Mouse (Mus musculus) hindbrain, embryonic 10.5 days (tissue): ENCODE measurements around the gene M6pr. TPM values are rescaled to one million over a fixed set of nuclear protein-coding genes. Genes with fewer than 3 reads are reported as not detected.

Source experiments
- DNase-seq: peaks from one replicate; pipeline ENCODE4 v3.0.0-alpha.2; 2017; ENCODE audit warnings: low spot score
- H3K27ac ChIP-seq: fragments of 300-500 bp; sonication (generic); 2 replicates; pipeline ENCODE4 v1.5.1; 2016; ENCODE audit warnings: mild to moderate bottlenecking, moderate library complexity
- H3K27me3 ChIP-seq: fragments of 300-500 bp; sonication (generic); 2 replicates; pipeline ENCODE4 v1.6.1; 2016; ENCODE audit warnings: mild to moderate bottlenecking; ENCODE audit not compliant: poor library complexity, insufficient read depth, severe bottlenecking
- H3K36me3 ChIP-seq: fragments of 300-500 bp; sonication (generic); 2 replicates; pipeline ENCODE4 v1.6.1; 2016; ENCODE audit warnings: mild to moderate bottlenecking, moderate library complexity
- H3K4me1 ChIP-seq: fragments of 300-500 bp; sonication (generic); replicated peaks from 2 replicates; pipeline ENCODE4 v1.6.1; 2016; ENCODE audit warnings: mild to moderate bottlenecking
- H3K4me3 ChIP-seq: fragments of 300-500 bp; sonication (generic); 2 replicates; pipeline ENCODE4 v1.5.1; 2016; ENCODE audit warnings: mild to moderate bottlenecking, moderate library complexity
- H3K9me3 ChIP-seq: fragments of 300-500 bp; sonication (generic); 2 replicates; pipeline ENCODE4 v1.6.1; 2016; ENCODE audit warnings: mild to moderate bottlenecking, moderate library complexity
- WGBS: fragments of 180-500 bp; shearing (Covaris S2); methylation state at CpG from one replicate; pipeline ENCODE4 v1.1.7; 2016; 5-methylcytosine and 5-hydroxymethylcytosine counted together
- polyA plus RNA-seq: library from polyadenylated mRNA; unstranded; fragments of >200 nt; fragmentation: Nextera tagmentation; extraction: Ambion mirVana; gene quantifications from 2 replicates; pipeline ENCODE4 v1.2.1, GENCODE M21; 2016

M6pr gene
- polyA plus RNA-seq, 1 experiment from 2014 or later: 78.8 TPM

DNA sequence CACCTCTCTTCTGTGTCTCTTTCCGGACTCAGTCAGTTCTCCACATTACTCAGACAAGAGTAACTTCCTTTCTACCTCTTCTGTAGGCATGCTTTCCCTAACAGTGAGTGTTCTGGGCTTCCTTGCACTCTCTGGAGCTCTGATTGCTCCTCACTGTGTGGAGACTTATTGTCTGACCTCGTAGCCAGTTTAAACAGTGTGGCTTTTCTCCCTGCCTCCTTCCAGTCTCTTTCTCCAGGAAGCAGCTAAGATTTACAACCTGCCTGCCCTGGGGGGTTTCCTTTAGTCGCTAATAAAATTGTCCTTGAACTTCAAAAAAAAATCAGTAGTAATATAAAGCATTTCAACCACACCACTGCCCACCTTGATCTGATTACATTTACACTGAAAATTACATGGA lies 18.3 kb upstream of the M6pr start:
- DNase-seq: no peak
- Histone ChIP-seq H3K36me3 (no peaks in the 10 kb centered on the region), H3K27ac (no peak overlapping the region), H3K4me3 (no peak overlapping the region), H3K9me3 (no peaks in the 10 kb centered on the region), H3K4me1 (no peaks in the 10 kb centered on the region), H3K27me3 (no peaks in the 10 kb centered on the region)
- 70% methylated on average over 3 of the region's 3 CpGs for WGBS

DNA sequence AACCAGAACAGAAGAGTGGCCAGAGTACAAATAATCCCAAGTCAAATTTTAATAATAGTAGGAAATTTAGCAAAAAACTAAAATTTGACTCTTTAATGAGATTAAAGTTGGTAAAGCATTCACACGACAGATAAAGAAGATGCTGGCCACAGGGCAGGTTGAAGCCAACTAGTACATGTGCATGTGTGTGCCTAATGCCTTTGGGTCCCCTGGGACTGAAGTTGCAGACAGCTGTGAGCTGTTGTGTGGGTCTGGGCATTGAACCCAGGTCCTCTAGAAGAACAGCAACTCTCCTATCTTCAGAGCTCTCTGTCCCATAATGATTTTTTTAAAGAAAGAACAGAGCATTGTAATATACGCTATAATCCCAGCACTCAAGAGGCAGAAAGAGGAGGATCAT lies 17.3 kb upstream of the M6pr start:
- H3K4me3 ChIP-seq: no peak overlapping the region
- H3K9me3 ChIP-seq: no peaks in the 10 kb centered on the region
- 0 out of 2 replicates have a peak, but pooled peaks cover 2% of the 10 kb centered on the region for H3K27me3 ChIP-seq
- no peak for DNase-seq
- 84% methylated on average over 2 of the region's 2 CpGs for WGBS
- H3K27ac ChIP-seq: no peak overlapping the region
- H3K36me3 ChIP-seq: no peaks in the 10 kb centered on the region
- H3K4me1 ChIP-seq: no peaks in the 10 kb centered on the region

DNA sequence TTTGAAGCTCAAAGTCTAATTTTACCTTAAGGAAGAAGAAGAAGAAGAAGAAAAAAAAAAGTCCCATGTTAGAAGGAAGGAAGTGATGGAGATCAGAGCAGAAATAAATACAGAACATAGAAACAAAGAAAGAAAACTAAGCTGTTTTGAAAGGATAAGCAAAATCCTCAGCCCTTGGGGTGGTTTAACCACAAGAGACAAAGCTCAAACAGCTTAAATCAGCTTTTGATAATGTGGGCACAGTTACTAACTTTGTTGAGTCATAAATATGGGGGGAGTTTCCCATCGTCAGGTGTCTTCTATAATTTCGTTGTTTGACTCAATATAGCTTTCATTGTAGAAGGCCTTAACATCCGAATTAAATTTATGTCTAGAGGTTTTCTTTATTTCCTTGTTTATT lies 16.8 kb upstream of the M6pr start:
- no peak for DNase-seq
- no peak overlapping the region for H3K4me3 ChIP-seq

DNA sequence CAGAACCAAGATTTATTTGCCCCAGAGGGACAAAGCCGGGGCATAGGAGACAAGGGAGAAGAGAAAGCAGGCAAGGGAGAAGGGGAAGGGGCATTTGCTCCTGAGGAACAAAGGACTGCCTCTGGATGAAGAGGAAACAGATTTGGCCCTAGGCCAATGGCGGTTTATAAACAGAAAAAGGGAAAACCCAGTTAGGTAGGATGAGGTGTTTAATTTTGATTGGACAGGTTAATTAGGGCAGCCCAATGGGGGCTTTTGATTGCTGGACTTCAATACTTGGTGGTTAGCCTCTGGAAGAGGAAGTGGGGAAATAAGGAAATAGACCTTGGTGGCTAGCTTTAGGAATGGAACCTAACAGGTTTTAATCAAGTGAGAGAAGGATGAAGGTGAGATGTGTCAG lies 16.3 kb upstream of the M6pr start:
- H3K27ac ChIP-seq: no peak overlapping the region
- H3K4me3 ChIP-seq: no peak overlapping the region
- H3K4me1 ChIP-seq: peaks cover 5% of the 10 kb centered on the region
- H3K9me3 ChIP-seq: no peaks in the 10 kb centered on the region
- H3K27me3 ChIP-seq: 0 out of 2 replicates have a peak, but pooled peaks cover 2% of the 10 kb centered on the region
- 83% methylated on average over 2 of the region's 2 CpGs for WGBS
- no peaks in the 10 kb centered on the region for H3K36me3 ChIP-seq
- DNase-seq: no peak

More for the DNA sequence above, 16.8 kb upstream of the M6pr start:
- no peaks in the 10 kb centered on the region for H3K9me3 ChIP-seq
- H3K27me3 ChIP-seq: 0 out of 2 replicates have a peak, but pooled peaks cover 2% of the 10 kb centered on the region
- H3K36me3 ChIP-seq: no peaks in the 10 kb centered on the region
- no peak overlapping the region for H3K27ac ChIP-seq
- peaks cover 1% of the 10 kb centered on the region for H3K4me1 ChIP-seq
- 86% methylated on average over 3 of the region's 3 CpGs for WGBS

DNA sequence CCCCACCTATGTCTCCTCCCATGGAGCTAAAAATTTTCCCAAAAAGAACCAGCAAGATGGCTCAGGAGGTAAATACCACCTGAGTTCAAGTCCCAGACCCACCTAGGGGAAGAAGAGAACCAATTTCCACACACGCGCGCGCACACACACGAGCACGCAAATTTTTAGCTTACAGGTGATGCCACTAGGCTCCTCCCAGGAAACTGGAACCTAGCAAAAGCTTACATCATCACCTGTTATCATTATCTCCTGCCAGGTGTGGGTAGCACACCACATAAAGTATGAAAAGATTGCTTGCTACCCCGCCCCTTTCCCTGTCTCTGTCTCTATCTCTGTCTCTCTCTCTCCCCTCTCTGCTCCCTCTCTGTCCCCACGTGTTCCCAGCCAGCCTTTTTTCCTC lies 15.4 kb upstream of the M6pr start:
- no peak for DNase-seq
- no peaks in the 10 kb centered on the region for H3K9me3 ChIP-seq
- H3K4me3 ChIP-seq: no peak overlapping the region
- H3K27ac ChIP-seq: no peak overlapping the region
- H3K36me3 ChIP-seq: no peaks in the 10 kb centered on the region
- 0 out of 2 replicates have a peak, but pooled peaks cover 2% of the 10 kb centered on the region for H3K27me3 ChIP-seq
- H3K4me1 ChIP-seq: peaks cover 11% of the 10 kb centered on the region
- 91% methylated on average over 8 of the region's 8 CpGs for WGBS

DNA sequence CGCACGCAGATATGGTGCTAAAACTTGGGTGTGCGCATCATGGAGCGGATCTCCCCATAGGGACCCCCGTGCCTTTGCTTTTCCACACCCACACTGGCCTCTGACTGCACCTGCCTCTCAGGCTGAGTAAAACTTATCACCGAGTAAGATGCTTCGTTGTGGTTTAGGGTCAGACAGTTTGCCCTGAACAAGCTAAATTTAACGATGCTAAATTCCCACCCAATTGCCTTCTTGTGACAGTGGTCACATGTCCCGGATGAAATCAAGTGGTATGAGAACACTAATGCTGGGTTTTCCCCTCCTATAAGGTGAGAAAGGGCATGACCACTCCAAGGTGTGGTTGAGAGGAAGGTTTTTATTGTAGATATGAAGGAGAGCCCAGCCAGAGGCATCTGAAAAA lies 14.7 kb upstream of the M6pr start:
- Histone ChIP-seq H3K27ac (no peak overlapping the region), H3K27me3 (0 out of 2 replicates have a peak, but pooled peaks cover 2% of the 10 kb centered on the region), H3K4me3 (no peak overlapping the region), H3K4me1 (peaks cover 12% of the 10 kb centered on the region), H3K36me3 (no peaks in the 10 kb centered on the region), H3K9me3 (no peaks in the 10 kb centered on the region)
- 93% methylated on average over 9 of the region's 9 CpGs for WGBS
- DNase-seq: no peak

DNA sequence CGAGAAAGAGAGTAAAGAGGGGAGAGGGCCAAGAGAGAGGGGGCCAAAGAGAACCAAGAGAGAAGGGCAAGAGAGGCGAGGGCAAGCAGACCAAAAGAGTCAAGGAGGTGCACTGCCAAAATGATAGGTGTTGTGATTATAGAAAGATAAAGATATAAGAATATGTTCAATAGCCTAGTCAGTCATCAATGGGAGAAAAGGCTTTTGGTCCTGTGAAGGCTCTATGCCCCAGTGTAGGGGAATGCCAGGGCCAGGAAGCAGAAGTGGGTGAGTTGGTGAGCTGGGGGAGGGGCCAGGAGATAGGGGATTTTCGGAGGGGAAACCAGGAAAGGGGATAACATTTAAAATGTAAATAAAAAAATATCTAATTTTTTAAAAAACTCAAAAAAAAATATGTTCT lies 14.2 kb upstream of the M6pr start:
- peaks cover 12% of the 10 kb centered on the region for H3K4me1 ChIP-seq
- WGBS: 75% methylated on average over 3 of the region's 3 CpGs

DNA sequence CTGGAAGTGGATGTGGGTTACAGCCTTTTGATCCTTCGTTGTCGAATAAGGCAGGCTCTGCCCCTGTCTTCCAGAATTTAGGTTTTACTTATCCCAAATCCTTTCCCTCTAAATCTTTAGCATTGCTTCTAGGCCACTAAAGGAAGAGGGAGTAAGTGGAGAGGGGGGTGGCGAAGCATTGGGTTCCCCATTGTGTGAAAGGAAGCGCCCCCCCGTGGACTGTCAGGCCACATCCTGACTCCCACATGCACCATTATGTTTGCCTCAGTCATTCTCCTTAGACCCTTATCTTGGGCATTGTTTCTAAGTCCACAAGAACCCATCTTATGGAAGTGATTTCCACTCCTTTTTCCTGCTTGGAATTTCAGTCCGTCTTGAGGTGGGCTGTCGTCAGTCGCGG lies 13.3 kb upstream of the M6pr start:
- no peak for DNase-seq
- H3K36me3 ChIP-seq: no peaks in the 10 kb centered on the region
- H3K4me1 ChIP-seq: peaks cover 12% of the 10 kb centered on the region
- H3K4me3 ChIP-seq: no peak overlapping the region
- 0 out of 2 replicates have a peak, but pooled peaks cover 2% of the 10 kb centered on the region for H3K27me3 ChIP-seq
- WGBS: 50% methylated on average over 9 of the region's 9 CpGs
- no peak overlapping the region for H3K27ac ChIP-seq
- H3K9me3 ChIP-seq: no peaks in the 10 kb centered on the region

More for the DNA sequence above, 14.2 kb upstream of the M6pr start:
- DNase-seq: no peak
- no peak overlapping the region for H3K4me3 ChIP-seq
- no peaks in the 10 kb centered on the region for H3K9me3 ChIP-seq
- no peak overlapping the region for H3K27ac ChIP-seq
- no peaks in the 10 kb centered on the region for H3K36me3 ChIP-seq
- 0 out of 2 replicates have a peak, but pooled peaks cover 2% of the 10 kb centered on the region for H3K27me3 ChIP-seq

DNA sequence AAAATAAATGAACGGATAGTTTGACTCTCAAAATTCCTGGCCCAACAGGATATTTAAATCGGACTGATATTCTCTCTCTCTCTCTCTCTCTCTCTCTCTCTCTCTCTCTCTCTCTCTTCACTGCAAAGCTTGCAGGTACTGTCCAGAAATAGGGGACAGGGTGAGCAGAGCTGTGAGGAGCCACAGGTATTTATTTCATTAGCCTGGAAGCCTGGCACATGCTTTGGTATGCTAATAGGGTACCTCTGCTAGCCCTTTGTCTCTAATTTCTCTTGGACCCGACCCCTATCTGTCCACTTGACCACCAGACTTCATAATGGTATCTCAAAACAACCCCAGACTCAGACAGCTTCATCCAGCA lies 11.6 kb upstream of the M6pr start:
- Histone ChIP-seq H3K27ac (peak overlapping the region; percentile 87), H3K9me3 (no peaks in the 10 kb centered on the region), H3K4me3 (peak overlapping the region; percentile 56), H3K27me3 (0 out of 2 replicates have a peak, but pooled peaks cover 2% of the 10 kb centered on the region), H3K4me1 (peaks cover 12% of the 10 kb centered on the region), H3K36me3 (no peaks in the 10 kb centered on the region)
- WGBS: 37% methylated on average over 3 of the region's 3 CpGs
- no peak for DNase-seq

DNA sequence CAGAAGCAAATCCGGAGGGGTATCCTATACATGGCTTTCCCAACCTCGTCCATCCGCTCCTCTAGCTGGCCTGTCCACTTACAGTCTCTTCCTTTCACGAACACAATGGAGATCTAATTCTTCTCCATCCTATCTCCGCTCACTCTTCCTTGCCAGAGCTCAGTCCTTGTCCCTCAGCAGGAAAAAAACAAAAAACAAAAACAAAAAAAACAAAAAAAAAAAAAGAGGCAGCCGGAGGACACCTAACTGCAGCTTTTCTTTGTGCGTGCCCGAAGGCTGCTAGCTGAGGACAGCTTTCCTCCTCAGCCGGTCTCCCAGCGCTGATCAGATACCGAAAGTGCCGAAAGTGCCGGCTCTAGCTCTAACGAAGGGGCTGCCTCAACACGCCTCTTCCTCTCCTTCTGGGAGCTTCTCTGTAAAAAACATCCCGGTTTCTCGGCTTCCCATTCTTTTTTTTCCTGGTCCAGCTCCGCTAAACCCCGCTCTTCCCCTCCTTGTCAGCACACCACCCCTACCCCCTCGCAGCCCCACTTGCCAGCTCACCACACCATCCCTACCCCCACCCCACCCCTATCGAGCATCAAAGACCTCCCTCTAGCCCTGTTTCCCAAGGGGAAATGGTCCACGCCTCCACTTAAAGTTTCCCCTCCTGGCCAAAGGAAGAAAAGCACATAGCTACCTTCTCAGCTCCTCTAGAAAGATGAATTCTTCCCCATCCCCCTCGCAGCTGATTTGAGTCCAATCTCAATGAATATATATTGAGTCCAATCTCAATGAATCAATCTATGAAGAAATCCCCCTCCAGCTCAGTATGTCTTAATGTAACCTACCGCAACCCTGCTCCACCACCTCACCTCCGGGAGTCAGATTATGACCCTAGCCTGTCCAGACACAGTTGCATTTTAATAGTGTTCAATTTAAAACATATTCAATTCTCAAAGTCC lies 11.0 kb upstream of the M6pr start:
- H3K27ac ChIP-seq: peak overlapping the region; percentile 87
- 7% methylated on average over 25 of the region's 25 CpGs for WGBS
- no peaks in the 10 kb centered on the region for H3K36me3 ChIP-seq
- peaks cover 12% of the 10 kb centered on the region for H3K4me1 ChIP-seq
- no peaks in the 10 kb centered on the region for H3K9me3 ChIP-seq
- peak; percentile 57 for DNase-seq
- 0 out of 2 replicates have a peak, but pooled peaks cover 2% of the 10 kb centered on the region for H3K27me3 ChIP-seq
- H3K4me3 ChIP-seq: peak overlapping the region; percentile 56

DNA sequence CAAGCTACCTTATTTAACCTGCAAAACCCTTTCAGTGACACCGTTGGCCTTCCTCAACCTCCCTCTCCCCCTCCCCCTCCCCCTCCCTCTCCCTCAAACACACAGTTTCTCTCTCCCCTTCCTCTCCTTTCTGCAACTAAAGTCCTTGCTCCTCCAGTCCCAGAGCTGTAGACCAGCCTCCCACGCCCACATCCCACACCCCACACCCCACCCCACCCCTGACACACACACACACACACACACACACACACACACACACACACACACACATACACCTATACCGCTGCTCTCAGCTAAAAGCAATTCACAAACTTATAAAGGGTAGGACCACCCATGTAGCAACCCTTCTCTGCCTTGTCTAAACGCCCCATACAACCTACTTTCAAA lies 10.3 kb upstream of the M6pr start:
- H3K9me3 ChIP-seq: no peaks in the 10 kb centered on the region
- H3K4me3 ChIP-seq: no peak overlapping the region
- H3K27ac ChIP-seq: no peak overlapping the region
- 49% methylated on average over 4 of the region's 4 CpGs for WGBS
- peaks cover 12% of the 10 kb centered on the region for H3K4me1 ChIP-seq
- no peak for DNase-seq
- H3K27me3 ChIP-seq: 0 out of 2 replicates have a peak, but pooled peaks cover 2% of the 10 kb centered on the region
- H3K36me3 ChIP-seq: no peaks in the 10 kb centered on the region

DNA sequence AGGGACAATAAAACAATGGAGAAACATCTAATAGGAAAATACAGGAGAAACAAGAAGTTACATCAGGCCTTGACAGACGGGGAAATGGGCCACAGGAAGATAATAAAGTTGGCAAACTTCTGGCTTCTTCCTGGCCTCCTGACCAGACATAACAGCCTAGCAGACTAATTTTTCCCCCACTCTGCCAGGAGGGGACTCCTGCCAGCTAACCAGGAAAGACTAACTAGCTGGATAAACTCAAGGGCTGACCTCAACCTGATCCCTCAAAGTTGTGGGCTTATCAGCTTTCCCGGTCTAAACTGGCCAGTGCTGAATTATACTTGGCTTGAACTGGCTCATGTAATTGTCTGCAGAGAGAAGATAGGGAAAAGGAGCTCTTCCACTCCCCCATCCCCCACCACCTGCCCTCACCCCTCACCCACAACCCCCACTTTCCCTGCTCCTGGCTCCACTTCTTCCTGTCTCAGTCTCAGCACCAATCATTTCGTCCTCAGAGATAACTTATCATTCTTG lies 8.8 kb upstream of the M6pr start:
- Histone ChIP-seq H3K27ac (no peak overlapping the region), H3K9me3 (no peaks in the 10 kb centered on the region), H3K4me1 (peaks cover 12% of the 10 kb centered on the region), H3K27me3 (0 out of 2 replicates have a peak, but pooled peaks cover 2% of the 10 kb centered on the region), H3K36me3 (no peaks in the 10 kb centered on the region), H3K4me3 (no peak overlapping the region)
- no peak for DNase-seq
- WGBS: 79% methylated on average over 3 of the region's 3 CpGs

DNA sequence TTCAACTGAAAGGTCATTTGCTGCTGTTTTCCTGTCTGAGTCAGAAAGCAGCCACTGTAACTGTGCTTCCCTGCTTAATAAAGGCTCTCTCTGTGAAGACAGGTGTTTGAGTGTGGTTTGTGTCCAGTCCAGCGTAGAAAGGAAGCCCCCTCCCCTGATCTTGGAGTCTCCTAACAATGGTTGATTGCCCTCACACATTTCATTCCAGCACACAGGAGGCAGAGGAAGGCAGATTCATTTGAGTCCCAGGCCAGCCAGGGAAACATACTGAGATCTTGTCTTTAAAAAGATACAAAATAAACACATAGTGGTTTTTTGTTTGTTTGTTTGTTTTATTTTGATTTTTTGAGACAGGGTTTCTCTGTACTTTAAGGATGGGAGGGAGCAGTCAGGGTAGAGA lies 6.4 kb upstream of the M6pr start:
- no peaks in the 10 kb centered on the region for H3K27me3 ChIP-seq
- DNase-seq: no peak

More for the DNA sequence above, 6.4 kb upstream of the M6pr start:
- H3K27ac ChIP-seq: no peak overlapping the region
- H3K9me3 ChIP-seq: no peaks in the 10 kb centered on the region
- no peak overlapping the region for H3K4me3 ChIP-seq
- peaks cover 7% of the 10 kb centered on the region; the same call in 1 of the 2 replicates for H3K4me1 ChIP-seq
- H3K36me3 ChIP-seq: no peaks in the 10 kb centered on the region
- 68% methylated on average over 1 of the region's 1 CpGs for WGBS
